Mouse (Mus musculus) adrenal gland, postnatal 25 days (tissue): ENCODE results near the gene Mettl8. TPM values are rescaled to one million over a fixed set of nuclear protein-coding genes. Genes with fewer than 3 reads are reported as not detected.
A peak's percentile ranks its signal among the peaks of the same experiment; 100 is the strongest.

Experiments
- DNase-seq: peaks from one replicate; pipeline ENCODE4 v3.0.0; 2021; ENCODE audit warnings: mixed read lengths
- total RNA-seq: library from RNA; stranded (reverse); gene quantifications from 2 replicates; pipeline ENCODE4 v1.2.3, GENCODE M21; 2021

Gene Mettl8
- total RNA-seq, 1 experiment from 2014 or later, result 18.9 TPM

- DNase-seq, result peak; percentile 38
Measured at GRCm38 (mm10) chr2:70978271-70978670, 77.1 kb downstream of the Mettl8 start.

DNA sequence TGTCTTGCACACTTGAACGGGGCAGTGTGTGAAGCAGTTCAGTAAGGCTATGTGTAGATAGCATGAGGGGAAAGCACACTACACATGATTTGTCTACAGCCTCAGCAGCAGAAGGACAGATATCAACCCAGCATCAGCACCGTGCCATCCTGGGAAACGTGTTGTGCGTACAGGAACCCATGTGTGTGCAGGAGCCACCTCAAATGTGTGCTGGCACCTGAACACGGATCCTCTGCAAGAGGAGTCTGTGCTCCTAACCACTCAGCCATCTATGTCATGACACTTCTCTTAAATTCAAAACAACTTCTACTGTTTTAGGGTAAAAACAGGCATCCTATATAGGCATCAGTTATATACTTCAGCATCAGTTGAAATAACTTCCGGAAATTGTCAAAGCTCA is 80.6 kb downstream of the Mettl8 start:
- no peak for DNase-seq

GRCm38 (mm10) chr2:70972795-70973518 is 82.4 kb downstream of the Mettl8 start:
- DNase-seq, result no peak

DNA sequence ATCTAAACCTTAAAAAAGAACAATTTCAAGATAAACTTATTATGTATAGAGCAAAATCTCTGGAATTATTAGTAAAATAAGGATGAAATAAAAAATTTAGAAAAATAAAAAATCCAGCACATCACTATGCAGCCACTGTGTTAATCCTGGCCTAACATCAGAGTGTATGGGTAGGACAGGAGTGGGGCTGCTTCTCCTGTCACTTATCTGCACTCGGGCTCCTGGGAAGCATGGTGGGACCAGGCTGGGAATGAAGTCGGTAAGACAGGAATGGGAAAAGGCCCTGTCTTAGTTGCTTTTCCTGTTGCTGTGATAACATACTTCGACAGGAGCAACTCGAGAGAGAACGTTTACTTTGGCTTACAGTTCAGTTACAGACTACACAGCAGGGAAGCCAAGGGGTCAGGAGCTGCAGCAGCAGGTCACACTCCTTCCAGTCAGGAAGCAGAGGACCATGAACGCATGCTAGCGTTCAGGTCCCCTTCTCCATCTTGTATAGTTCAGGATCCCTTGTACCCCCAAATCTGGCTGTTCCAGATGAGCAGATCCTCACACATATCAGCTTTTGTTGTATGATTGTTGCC is 85.1 kb downstream of the Mettl8 start:
- no peak for DNase-seq

- DNase-seq, result no peak
Measured at GRCm38 (mm10) chr2:70968305-70968704, 87.1 kb downstream of the Mettl8 start.

DNA sequence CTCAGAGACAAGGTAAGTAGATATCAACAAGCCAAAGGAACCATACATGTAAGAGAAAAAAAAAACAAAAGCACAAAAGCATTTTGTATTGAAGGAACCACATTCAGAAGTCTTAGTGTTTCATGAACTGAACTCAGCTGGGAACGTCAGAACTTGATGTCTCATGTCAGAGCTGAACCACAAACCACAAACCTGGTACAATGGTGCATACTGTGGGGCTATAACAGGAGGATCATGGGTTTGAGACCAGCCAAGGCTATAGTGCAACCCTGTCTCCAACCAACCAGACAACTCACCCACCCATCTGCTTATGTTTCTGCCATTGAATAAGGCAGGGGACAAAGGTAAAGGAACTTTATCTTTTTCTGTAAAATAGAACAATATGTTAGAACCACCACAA is 88.2 kb downstream of the Mettl8 start:
- no peak for DNase-seq

GRCm38 (mm10) chr2:70964809-70965208 is 90.6 kb downstream of the Mettl8 start:
- DNase-seq, result no peak

DNA sequence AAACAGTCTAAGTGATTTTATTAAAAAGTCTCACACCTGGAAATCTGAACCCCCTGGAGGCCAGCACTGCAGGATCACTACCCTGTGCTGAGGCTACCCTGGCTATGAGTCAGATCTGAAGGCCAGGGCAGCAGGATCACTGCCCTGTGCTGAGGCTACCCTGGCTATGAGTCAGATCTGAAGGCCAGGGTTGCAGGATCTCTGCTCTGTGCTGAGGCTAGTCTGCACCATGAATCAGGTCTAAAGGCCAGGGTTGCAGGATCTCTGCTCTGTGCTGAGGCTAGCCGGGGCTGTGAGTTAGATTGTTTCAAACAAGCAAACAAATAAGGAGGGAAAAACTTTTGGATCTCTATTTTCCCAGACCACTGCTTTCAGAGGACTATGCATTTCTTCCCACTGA is 92.5 kb downstream of the Mettl8 start:
- peak; percentile 36 for DNase-seq

DNA sequence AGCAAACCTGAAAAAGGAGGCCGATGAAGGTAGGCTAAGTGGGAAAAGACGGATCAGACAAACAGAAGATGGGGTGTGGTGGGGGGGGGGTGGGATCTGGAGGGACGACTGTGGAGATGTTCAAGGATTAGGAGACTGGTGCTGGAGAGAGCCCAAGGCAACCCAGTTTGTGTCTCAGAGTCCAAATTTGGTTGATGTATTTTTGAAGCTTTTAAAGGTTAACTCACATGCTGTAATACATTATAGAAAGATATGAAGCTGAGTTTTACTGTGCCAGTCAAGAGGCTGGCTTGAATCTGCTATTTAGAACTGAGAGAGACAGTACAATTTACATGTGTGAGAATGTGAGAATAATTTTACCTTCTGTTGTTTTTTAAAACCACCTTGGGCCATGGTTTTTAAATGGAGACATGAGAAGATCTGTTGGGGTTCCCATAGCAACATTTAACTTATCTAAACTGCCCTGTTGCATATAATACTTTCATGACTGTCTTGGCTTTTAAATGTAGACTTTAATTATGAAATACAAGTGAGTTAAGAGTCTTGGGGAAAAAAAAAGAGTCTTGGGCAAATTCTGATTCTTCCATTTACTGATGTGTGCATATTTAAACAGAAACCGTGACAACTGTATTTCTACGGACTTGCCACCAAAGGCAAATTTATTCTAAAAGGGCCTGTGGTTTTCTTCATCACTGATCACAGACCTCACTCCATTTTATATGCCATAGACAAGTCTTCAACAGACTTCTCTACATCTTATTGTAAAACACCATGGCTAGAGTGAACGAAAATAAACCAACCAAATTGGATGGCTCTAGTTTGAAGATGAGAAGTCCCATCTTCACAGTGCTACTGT is 94.1 kb downstream of the Mettl8 start:
- DNase-seq, result no peak

DNA sequence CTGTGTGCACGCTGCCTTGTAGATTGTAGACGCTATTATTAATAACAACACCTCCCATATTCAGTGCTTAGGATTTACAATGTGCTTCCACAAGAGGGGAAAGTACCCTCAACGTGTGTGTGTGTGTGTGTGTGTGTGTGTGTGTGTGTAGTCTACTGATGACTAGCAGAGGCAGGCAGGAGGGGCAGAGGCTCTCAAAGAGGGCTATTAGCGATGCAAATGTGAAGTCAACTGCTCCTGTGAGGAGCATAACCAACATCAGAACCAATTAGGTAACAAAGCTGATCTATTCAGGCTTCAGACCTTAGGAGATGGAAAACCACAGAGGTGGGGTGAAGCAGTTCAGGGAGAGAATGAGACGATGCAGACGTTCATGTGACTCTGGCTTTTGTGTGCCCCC is 95.3 kb downstream of the Mettl8 start:
- DNase-seq, result no peak

- DNase-seq, result no peak
Measured at GRCm38 (mm10) chr2:70959337-70959736, 96.0 kb downstream of the Mettl8 start.

DNA sequence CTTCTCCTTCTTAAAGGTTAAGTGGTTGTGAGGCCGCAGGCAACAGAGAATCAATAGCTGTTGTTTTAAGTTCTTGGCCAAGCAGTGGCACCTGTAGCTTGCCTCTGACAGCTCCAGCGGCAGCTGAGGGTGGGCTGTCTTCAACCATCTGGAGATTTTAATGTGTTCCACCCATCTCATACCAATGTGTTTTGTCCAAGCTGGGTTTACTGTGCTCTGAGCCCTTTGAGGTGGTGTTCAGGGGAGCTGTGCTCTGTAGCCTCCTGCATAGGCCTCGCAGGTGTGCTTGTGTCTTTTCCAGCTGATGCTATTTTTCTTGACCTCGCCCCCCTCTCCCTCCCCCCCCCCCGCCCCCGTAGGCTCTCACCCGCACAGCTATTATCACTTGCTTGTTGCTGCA is 96.8 kb downstream of the Mettl8 start:
- DNase-seq, result no peak

- DNase-seq, result no peak
Measured at GRCm38 (mm10) chr2:70953616-70954015, 101.8 kb downstream of the Mettl8 start.

GRCm38 (mm10) chr2:70951944-70952343 is 103.4 kb downstream of the Mettl8 start:
- no peak for DNase-seq

DNA sequence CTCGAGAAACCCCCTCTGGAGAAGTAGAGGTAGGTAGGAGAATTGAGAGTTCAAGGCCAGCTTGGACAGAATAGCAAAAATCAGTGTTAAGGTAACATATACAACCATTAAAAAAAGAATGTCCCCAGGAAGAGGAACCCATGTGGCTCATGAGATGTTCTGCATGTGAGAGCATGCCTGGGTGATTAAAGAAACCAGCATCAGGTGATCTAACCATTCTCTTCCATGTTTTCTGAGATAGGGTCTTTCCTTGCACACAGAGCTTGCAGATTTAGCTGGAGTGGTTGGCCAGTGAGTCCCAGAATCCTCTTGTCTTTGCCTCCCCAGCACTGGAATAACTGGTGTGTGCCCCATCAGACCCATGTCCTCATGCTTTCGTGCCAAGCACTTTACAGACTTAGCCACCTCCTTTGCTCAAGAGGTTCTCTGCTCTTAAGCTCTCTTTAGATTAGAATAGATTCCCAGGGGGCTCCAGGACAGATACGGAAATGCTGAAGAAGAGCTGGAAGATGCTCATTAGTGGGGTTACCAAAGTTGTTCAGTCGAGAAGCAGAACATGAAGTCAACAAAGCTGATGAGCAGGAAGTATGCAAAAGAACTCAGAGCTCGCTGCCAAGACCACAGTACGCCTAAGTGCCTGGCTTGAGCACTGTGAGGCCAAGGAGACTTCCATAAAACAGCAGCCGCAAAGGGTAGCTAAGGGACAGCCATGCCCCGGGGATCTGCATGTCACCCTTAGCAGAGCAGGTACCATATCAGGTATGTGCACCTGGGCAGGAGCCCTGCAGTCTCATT is 110.7 kb downstream of the Mettl8 start:
- no peak for DNase-seq

GRCm38 (mm10) chr2:70940826-70941225 is 114.6 kb downstream of the Mettl8 start:
- DNase-seq, result no peak

DNA sequence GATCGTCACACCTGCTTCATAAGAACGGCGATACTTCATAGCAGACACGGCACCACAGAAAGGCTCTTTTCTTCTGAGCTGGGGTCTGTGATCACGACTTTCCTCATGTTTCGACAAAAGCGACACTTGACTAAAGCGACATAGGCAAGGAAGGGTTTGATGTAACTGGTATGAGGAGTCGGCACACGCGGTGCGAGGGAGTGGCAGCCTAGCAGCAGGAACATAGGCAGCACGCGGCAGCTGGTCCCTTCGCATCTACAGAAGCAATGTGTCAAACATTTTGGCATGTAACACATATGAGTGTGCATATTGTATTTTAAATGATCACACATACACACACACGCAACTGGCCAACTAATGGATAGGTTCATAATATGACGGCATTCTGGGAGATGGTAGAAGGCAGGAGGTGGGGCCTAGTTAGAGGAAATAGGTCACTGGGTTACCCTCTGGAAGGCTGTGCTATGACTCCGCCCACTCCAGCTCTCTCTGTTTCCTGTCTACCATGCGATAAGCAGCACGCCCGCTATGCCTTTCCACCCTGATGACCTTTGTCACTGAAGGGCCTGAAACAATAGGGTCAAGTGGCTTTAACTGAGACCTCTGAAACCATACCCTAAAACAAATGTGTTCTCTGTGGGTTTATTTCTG is 116.4 kb downstream of the Mettl8 start:
- no peak for DNase-seq

- no peak for DNase-seq
Measured at GRCm38 (mm10) chr2:70934772-70935171, 120.6 kb downstream of the Mettl8 start.

DNA sequence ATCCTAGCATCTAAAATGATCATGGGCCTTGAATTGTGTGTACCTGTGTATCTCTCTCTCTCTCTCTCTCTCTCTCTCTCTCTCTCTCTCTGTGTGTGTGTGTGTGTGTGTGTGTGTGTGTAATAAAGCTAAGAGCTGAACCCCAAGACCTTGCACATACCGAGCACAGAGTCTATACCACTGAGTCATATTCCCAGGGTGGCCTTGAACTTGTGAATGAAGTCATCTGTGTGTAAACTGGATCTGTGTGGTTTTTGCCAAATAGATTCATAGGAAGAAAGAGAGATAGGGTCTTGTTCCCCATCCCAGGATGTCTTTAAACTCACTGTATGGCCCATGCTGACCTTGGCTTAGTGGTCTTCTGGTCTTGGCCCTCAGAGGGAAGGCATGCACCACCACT is 121.9 kb downstream of the Mettl8 start:
- no peak for DNase-seq

GRCm38 (mm10) chr2:70932965-70933364 is 122.4 kb downstream of the Mettl8 start:
- DNase-seq, result no peak

- DNase-seq, result no peak
Measured at GRCm38 (mm10) chr2:70930631-70931288, 124.6 kb downstream of the Mettl8 start.
